Mouse (Mus musculus) small intestine, adult 2 months (tissue): ENCODE data around the gene Foxe3.

ENCODE experiments used
- CTCF ChIP-seq: fragments of 200-500 bp; IDR thresholded peaks from 2 replicates; pipeline ENCODE4 v1.5.1; 2012; ENCODE audit warnings: low read depth, mild to moderate bottlenecking, control low read depth, inconsistent platforms, low read length, moderate library complexity, mixed read lengths; ENCODE audit not compliant: insufficient replicate concordance, insufficient read length; ENCODE audit errors: extremely low read depth
- POLR2A ChIP-seq: fragments of 200-500 bp; IDR thresholded peaks from 2 replicates; pipeline ENCODE4 v1.6.1; 2012; ENCODE audit warnings: low read depth, mild to moderate bottlenecking, control low read depth, inconsistent platforms, low read length, moderate library complexity

- no peak for TF ChIP-seq POLR2A
- no peak for TF ChIP-seq CTCF
Observed at GRCm38 (mm10) chr4:114900866-114901642, 24.8 kb downstream of the Foxe3 start.
